8 mouse cellular contexts compared by ENCODE assay signal in the genomic region with DNA sequence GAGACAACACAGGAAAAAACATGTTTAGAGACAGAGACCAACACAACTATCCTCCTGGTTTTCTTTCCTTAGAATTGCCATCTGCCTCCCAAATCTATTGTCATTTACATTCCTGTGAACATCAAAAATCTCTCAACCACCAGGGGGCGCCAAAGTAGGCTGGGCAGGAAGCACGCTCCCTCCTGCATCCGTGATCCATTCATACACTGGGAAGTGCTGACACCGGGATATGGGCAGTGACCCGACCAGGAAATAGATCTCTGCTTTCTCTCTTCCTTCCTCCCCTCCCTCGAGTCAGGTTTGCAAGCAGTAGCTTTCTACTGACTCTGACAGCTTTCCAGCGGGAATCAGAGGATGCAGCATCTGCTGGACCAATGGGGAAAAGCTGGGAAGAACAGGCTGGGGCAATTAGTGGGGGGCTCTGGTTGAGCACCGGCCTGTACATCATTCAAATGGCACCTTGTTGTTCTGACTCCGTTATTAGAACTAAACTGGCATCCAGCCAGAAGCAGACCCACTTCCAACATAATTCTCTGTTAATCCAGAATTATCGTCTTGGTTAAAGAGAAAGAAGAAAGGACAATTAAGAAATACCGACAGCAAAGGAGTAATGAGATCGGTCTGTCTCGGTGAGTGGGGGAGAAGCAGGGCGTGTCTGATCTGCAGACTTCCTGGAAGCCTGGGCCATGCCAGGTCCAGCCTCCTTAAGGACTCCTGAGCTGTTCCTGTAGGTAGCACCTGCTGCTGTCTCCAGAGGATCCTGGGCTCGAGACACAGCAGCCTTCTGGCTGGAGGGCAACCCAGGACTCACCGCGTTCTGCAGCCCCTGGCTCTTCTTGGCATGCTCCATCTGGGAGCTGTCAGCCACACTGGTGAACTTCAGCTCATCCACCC. TPM values are rescaled to one million over a fixed set of nuclear protein-coding genes. Genes with fewer than 3 reads are reported as not detected.
DNase-seq lines count a peak whose midpoint lies in the region; ATAC-seq lines count a peak whose summit lies in the region.

No protein-coding gene starts in this region.

- no peaks in the 10 kb centered on the region for H3K4me1 ChIP-seq in hindbrain, embryonic 11.5 days (replicated peaks; ENCODE audit: control insufficient read depth, insufficient read depth, low read length)
- no peaks in the 10 kb centered on the region for H3K4me1 ChIP-seq in hindbrain, embryonic 12.5 days
- H3K4me1 ChIP-seq in forebrain, embryonic 11.5 days (replicated peaks; ENCODE audit: control insufficient read depth, insufficient read depth, low read length): no peaks in the 10 kb centered on the region
- H3K4me1 ChIP-seq in midbrain, embryonic 11.5 days (ENCODE audit: control insufficient read depth, insufficient read depth, low read length): no peaks in the 10 kb centered on the region
- H3K4me1 ChIP-seq in stomach, embryonic 16.5 days (ENCODE audit: control insufficient read depth, insufficient read depth, low read length): no peaks in the 10 kb centered on the region

- no peak overlapping the region for H3K4me3 ChIP-seq in hindbrain, embryonic 11.5 days (ENCODE audit: low read depth, low read length)
- no peak overlapping the region for H3K4me3 ChIP-seq in hindbrain, embryonic 12.5 days
- no peak overlapping the region for H3K4me3 ChIP-seq in forebrain, embryonic 11.5 days (ENCODE audit: low read depth, low read length)
- H3K4me3 ChIP-seq in midbrain, embryonic 11.5 days (ENCODE audit: low read depth, low read length): no peak overlapping the region
- H3K4me3 ChIP-seq in stomach, embryonic 16.5 days (replicated peaks; ENCODE audit: low read length): no peak overlapping the region

- H3K36me3 ChIP-seq in hindbrain, embryonic 11.5 days (ENCODE audit: control insufficient read depth, insufficient read depth, low read length): no peaks in the 10 kb centered on the region
- no peaks in the 10 kb centered on the region for H3K36me3 ChIP-seq in hindbrain, embryonic 12.5 days
- no peaks in the 10 kb centered on the region for H3K36me3 ChIP-seq in forebrain, embryonic 11.5 days (ENCODE audit: control insufficient read depth, insufficient read depth, low read length)
- H3K36me3 ChIP-seq in midbrain, embryonic 11.5 days (ENCODE audit: control insufficient read depth, insufficient read depth, low read length): no peaks in the 10 kb centered on the region
- no peaks in the 10 kb centered on the region for H3K36me3 ChIP-seq in stomach, embryonic 16.5 days (ENCODE audit: control insufficient read depth, insufficient read depth, low read length)

- no peak overlapping the region for H3K9ac ChIP-seq in hindbrain, embryonic 11.5 days (ENCODE audit: low read depth, low read length)
- H3K9ac ChIP-seq in hindbrain, embryonic 12.5 days: no peak overlapping the region
- no peak overlapping the region for H3K9ac ChIP-seq in forebrain, embryonic 11.5 days (ENCODE audit: low read length)
- no peak overlapping the region for H3K9ac ChIP-seq in midbrain, embryonic 11.5 days (ENCODE audit: low read length)
- peak overlapping the region; percentile 6; the same call in 1 of the 2 replicates for H3K9ac ChIP-seq in stomach, embryonic 16.5 days (ENCODE audit: low read length)

- H3K27me3 ChIP-seq in hindbrain, embryonic 11.5 days (ENCODE audit: control insufficient read depth, insufficient read depth, low read length): no peaks in the 10 kb centered on the region
- H3K27me3 ChIP-seq in hindbrain, embryonic 12.5 days: 0 out of 2 replicates have a peak, but pooled peaks cover 3% of the 10 kb centered on the region
- H3K27me3 ChIP-seq in forebrain, embryonic 11.5 days (ENCODE audit: control insufficient read depth, insufficient read depth, low read length): no peaks in the 10 kb centered on the region
- H3K27me3 ChIP-seq in midbrain, embryonic 11.5 days (ENCODE audit: control insufficient read depth, insufficient read depth, low read length): no peaks in the 10 kb centered on the region
- H3K27me3 ChIP-seq in stomach, embryonic 16.5 days (ENCODE audit: control insufficient read depth, insufficient read depth, low read length): no peaks in the 10 kb centered on the region

- ATAC-seq in hindbrain, embryonic 11.5 days (ENCODE audit: low FRiP score): no peak
- ATAC-seq in hindbrain, embryonic 12.5 days (ENCODE audit: low FRiP score): no peak
- no peak for ATAC-seq in forebrain, embryonic 11.5 days (replicated peaks; ENCODE audit: low FRiP score)
- ATAC-seq in midbrain, embryonic 11.5 days (ENCODE audit: low FRiP score): no peak
- ATAC-seq in stomach, embryonic 16.5 days (ENCODE audit: insufficient read depth, low FRiP score): peak; percentile 62; the same call in 1 of the 2 replicates

- H3K4me2 ChIP-seq in hindbrain, embryonic 11.5 days (replicated peaks; ENCODE audit: low read depth, low read length): no peak overlapping the region
- H3K4me2 ChIP-seq in hindbrain, embryonic 12.5 days (replicated peaks): no peak overlapping the region
- H3K4me2 ChIP-seq in forebrain, embryonic 11.5 days (ENCODE audit: low read depth, low read length, severe bottlenecking): no peak overlapping the region
- no peak overlapping the region for H3K4me2 ChIP-seq in midbrain, embryonic 11.5 days
- H3K4me2 ChIP-seq in stomach, embryonic 16.5 days (ENCODE audit: low read depth, low read length): peak overlapping the region; percentile 35

- no peaks in the 10 kb centered on the region for H3K9me3 ChIP-seq in hindbrain, embryonic 11.5 days (ENCODE audit: control insufficient read depth, low read length)
- H3K9me3 ChIP-seq in hindbrain, embryonic 12.5 days (replicated peaks): no peaks in the 10 kb centered on the region
- no peaks in the 10 kb centered on the region for H3K9me3 ChIP-seq in forebrain, embryonic 11.5 days (ENCODE audit: control insufficient read depth, low read length)
- H3K9me3 ChIP-seq in midbrain, embryonic 11.5 days (ENCODE audit: control insufficient read depth, low read length): no peaks in the 10 kb centered on the region
- H3K9me3 ChIP-seq in stomach, embryonic 16.5 days (replicated peaks; ENCODE audit: control insufficient read depth, low read length): no peaks in the 10 kb centered on the region

- H3K27ac ChIP-seq in hindbrain, embryonic 11.5 days (ENCODE audit: low read depth, low read length): no peak overlapping the region
- no peak overlapping the region for H3K27ac ChIP-seq in hindbrain, embryonic 12.5 days
- no peak overlapping the region for H3K27ac ChIP-seq in forebrain, embryonic 11.5 days (ENCODE audit: low read depth, low read length)
- no peak overlapping the region for H3K27ac ChIP-seq in midbrain, embryonic 11.5 days (ENCODE audit: low read depth, low read length)
- no peak overlapping the region for H3K27ac ChIP-seq in stomach, embryonic 16.5 days (ENCODE audit: low read length)

- peak; percentile 78 for DNase-seq in hindbrain, embryonic 11.5 days (ENCODE audit: low spot score)
- DNase-seq in adrenal gland, postnatal 10 days: peak; percentile 89
- DNase-seq in forebrain, embryonic 11.5 days (ENCODE audit: low spot score): peak; percentile 81
- DNase-seq in heart, postnatal 4 days: peak; percentile 87
- peak; percentile 32 to 56 for DNase-seq in left cerebral cortex, adult 8-10 months (ENCODE audit: low spot score in 2 of 2)
- DNase-seq in midbrain, embryonic 11.5 days (ENCODE audit: low spot score, missing footprints): peak; percentile 95

- 51% methylated on average over 17 of the region's 17 CpGs for WGBS in hindbrain, embryonic 11.5 days
- 43% methylated on average over 17 of the region's 17 CpGs for WGBS in hindbrain, embryonic 12.5 days
- 45% methylated on average over 17 of the region's 17 CpGs for WGBS in forebrain, embryonic 11.5 days
- WGBS in midbrain, embryonic 11.5 days: 54% methylated on average over 17 of the region's 17 CpGs
- 29% methylated on average over 17 of the region's 17 CpGs for WGBS in stomach, embryonic 16.5 days

RNA-seq across cellular contexts. Expression of gene Nrap, which starts 33.1 kb away (rescaled TPM):
- polyA plus RNA-seq in hindbrain, embryonic 11.5 days (2014; fragmentation: Nextera tagmentation; extraction: Ambion mirVana): 0.15 and 0.22 TPM in 2 replicates
- polyA plus RNA-seq in hindbrain, embryonic 12.5 days (2016; fragmentation: Nextera tagmentation; extraction: Ambion mirVana): 0.21 and 0.28 TPM in 2 replicates
- 10 to 100 TPM; 10.2 to 44.0 TPM for total RNA-seq in adrenal gland, postnatal 10 days (2021)
- 0.17 and 0.20 TPM in 2 replicates for polyA plus RNA-seq in forebrain, embryonic 11.5 days (2014; fragmentation: Nextera tagmentation; extraction: Ambion mirVana)
- total RNA-seq in heart, postnatal 4 days (2021): 100 to 1,000 TPM; 261 to 291 TPM
- 1 to 10 TPM in 1 of 4 experiments, under 1 TPM in 3; 0.72 to 1.1 (median 0.86) TPM for total RNA-seq in left cerebral cortex, adult 8-10 months (2022)
- 0.16 and 0.29 TPM in 2 replicates for polyA plus RNA-seq in midbrain, embryonic 11.5 days (2014; fragmentation: Nextera tagmentation; extraction: Ambion mirVana)
- 0.35 and 2.6 TPM in 2 replicates for polyA plus RNA-seq in stomach, embryonic 16.5 days (2015; fragmentation: Nextera tagmentation; extraction: Ambion mirVana)

RNA-seq across cellular contexts. Expression of gene Casp7, which starts 40.2 kb away (rescaled TPM):
- 16.5 and 16.6 TPM in 2 replicates for polyA plus RNA-seq in hindbrain, embryonic 11.5 days (2014; fragmentation: Nextera tagmentation; extraction: Ambion mirVana)
- 16.7 and 20.1 TPM in 2 replicates for polyA plus RNA-seq in hindbrain, embryonic 12.5 days (2016; fragmentation: Nextera tagmentation; extraction: Ambion mirVana)
- total RNA-seq in adrenal gland, postnatal 10 days (2021): 10 to 100 TPM; 16.7 to 21.5 TPM
- 17.4 and 19.6 TPM in 2 replicates for polyA plus RNA-seq in forebrain, embryonic 11.5 days (2014; fragmentation: Nextera tagmentation; extraction: Ambion mirVana)
- 10 to 100 TPM; 26.1 to 26.4 TPM for total RNA-seq in heart, postnatal 4 days (2021)
- 1 to 10 TPM; 3.7 to 4.6 (median 4.0) TPM for total RNA-seq in left cerebral cortex, adult 8-10 months (2022)
- 13.9 and 20.3 TPM in 2 replicates for polyA plus RNA-seq in midbrain, embryonic 11.5 days (2014; fragmentation: Nextera tagmentation; extraction: Ambion mirVana)
- 27.3 and 29.3 TPM in 2 replicates for polyA plus RNA-seq in stomach, embryonic 16.5 days (2015; fragmentation: Nextera tagmentation; extraction: Ambion mirVana)

Comparison
In these comparisons a context has a peak if more than half of its experiments do, and no peak if none do; other contexts are left out.
1. DNase-seq: peak in every context shown above with its lines; median percentile 95 in midbrain, embryonic 11.5 days; 89 in adrenal gland, postnatal 10 days; 87 in heart, postnatal 4 days; 81 in forebrain, embryonic 11.5 days; 78 in hindbrain, embryonic 11.5 days; 44 in left cerebral cortex, adult 8-10 months.